Mouse (Mus musculus): ENCODE measurements at regions not wholly inside any gene's neighbourhood (a gene's known extent, or its start where the extent isn't known, plus 50 kb on each side); places are given as distances from the start of the nearest gene placed in this dataset.

GRCm38 (mm10) chr7:70470557-70470956 is 104.0 kb upstream of the Nr2f2 start:
- DNase-seq = no peak

DNA sequence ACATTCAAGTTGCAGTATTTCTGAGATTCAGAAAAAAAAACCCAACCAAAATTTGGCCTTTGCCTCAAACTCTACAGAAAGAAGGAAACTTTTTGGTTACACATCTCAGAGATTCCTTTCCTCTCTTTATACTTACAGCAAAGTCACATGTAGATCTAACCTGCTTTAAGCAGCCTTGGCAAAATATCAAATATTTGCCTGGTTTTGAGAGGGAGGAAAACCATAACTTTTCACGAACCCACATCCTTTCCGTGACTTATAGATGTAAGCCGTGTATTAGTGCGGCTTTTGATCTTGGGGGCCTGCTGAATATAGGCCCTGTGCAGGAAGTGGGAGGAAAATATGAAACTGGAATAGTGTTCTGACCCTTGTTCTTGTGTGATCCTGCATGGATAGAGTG is 95.6 kb upstream of the Nr2f2 start:
- DNase-seq = no peak

GRCm38 (mm10) chr7:70454525-70454924 is 88.0 kb upstream of the Nr2f2 start:
- no peak for DNase-seq

- DNase-seq = no peak
These were observed 86.3 kb upstream of the Nr2f2 start for GRCm38 (mm10) chr7:70452816-70453215.

DNA sequence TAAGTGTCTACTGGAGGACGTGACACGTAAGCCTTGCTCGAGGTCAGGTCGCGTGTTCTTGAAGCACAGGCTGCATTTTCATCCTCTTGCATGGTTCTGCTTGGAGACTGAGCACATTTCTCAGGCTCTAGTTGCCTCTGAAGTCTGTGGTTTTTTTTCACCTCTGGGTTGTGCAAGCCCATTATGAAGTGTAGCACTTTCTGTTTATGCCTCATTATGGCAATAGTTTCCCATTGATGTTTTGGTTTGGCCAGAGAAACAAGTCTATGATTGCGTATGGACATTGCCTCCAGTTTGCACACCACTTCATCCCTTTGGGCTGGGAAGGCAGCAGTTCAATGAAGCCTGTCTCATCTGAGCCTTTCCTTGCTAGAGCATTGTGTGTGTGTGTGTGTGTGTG is 72.4 kb upstream of the Nr2f2 start:
- DNase-seq = no peak

- DNase-seq = no peak
These were observed 67.3 kb upstream of the Nr2f2 start for GRCm38 (mm10) chr7:70433838-70434237.

DNA sequence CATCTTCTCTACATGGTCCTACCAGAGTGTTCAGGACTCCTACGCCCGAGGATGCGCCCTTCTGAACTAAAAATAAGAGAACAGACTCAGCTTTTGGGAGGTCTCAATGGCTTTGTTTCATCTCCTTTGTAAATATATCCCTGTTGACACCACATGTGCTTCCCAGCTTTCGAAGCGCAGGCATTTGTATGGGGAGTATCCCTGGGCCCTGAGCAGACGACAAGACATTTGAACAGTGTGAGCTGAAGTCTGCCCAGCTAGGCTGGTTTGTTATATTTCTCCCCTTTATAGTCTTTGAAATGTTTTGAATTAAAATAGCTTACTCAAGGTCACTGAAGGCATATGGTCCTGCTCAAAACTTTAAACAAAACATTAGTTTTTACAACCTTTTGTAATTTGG is 66.8 kb upstream of the Nr2f2 start:
- no peak for DNase-seq

- DNase-seq = no peak
These were observed 65.2 kb upstream of the Nr2f2 start for GRCm38 (mm10) chr7:70431712-70432111.

DNA sequence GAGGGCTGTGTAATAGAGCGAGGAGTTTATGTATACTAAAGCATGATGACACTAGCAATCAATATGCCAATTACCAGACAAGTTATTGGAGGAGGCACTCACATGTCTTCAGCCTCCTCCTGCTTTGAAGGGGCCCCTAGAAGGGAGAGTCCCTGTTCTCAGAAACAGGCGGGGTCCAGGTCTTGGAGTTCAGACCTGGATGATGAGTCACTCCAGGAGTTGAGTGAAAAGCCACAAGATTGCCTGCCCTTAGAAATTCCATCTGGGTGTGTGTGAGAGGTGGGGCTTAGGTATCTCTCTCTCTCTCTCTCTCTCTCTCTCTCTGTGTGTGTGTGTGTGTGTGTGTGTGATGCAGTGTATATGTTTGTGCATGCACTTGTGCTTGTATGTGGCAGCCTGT is 62.8 kb upstream of the Nr2f2 start:
- no peak for DNase-seq

- DNase-seq = no peak
These were observed 57.7 kb upstream of the Nr2f2 start for GRCm38 (mm10) chr7:70424231-70424620.

- no peak for DNase-seq
These were observed 57.1 kb upstream of the Nr2f2 start for GRCm38 (mm10) chr7:70423524-70424230.

- no peak for DNase-seq
These were observed 49.8 kb upstream of the Nr2f2 start for GRCm38 (mm10) chr7:70416185-70416941.

Data from gastrocnemius, postnatal 25 days (tissue).